Mouse (Mus musculus): ENCODE measurements around the gene N4bp1. TPM values are rescaled to one million over a fixed set of nuclear protein-coding genes. Genes with fewer than 3 reads are reported as not detected.

Gene N4bp1
- total and polyA plus RNA-seq, 3 experiments: 12.2 to 15.6 (median 12.8) TPM

DNA sequence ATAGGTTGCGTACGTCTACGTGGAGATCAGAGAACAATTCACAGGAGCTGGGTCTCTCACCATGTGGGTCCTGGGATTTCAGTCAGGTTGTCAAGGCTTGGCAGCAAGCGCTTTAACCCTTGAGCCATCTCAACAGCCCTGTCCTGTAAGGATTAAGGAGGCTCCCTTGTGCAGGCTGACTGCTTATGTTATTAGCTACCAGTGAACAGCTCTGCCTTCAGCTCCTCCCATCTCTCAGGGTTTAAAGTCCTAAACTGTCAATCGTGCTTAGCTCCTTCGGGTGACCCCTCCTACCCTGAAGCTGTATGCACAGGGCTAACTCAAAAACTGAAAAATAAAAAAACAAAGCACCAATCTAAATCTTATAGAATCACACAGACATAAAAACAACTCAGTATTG is 93.5 kb downstream of the N4bp1 start:
- Histone ChIP-seq H3K4me2 (ENCODE audit: insufficient read depth, low read depth, poor library complexity, severe bottlenecking) (no peak overlapping the region), H3K79me2 (replicated peaks; ENCODE audit: control insufficient read depth, extremely low read depth, insufficient read depth, poor library complexity, severe bottlenecking) (no peaks in the 10 kb centered on the region), H3K4me3 (replicated peaks in 1 of 3; ENCODE audit: low read depth in 2 of 3, low read length in 2 of 3, poor library complexity in 1 of 3) (no peak overlapping the region), H3K27ac (ENCODE audit: insufficient read depth, low read depth) (no peak overlapping the region), H3K9ac (ENCODE audit: insufficient read depth, low read depth) (no peak overlapping the region), H3K9me3 (replicated peaks; ENCODE audit: low read length) (no peaks in the 10 kb centered on the region), H3K27me3 (replicated peaks) (no peaks in the 10 kb centered on the region), H3K4me1 (ENCODE audit: control insufficient read depth in 1 of 2, insufficient read depth in 2 of 2) (peaks cover 0 to 1% of the 10 kb centered on the region in 2 experiments; a peak in 2 of 4 replicates), H3K36me3 (replicated peaks in 1 of 2; ENCODE audit: control insufficient read depth in 1 of 2, insufficient read depth in 1 of 2, low read length in 1 of 2) (no peaks in the 10 kb centered on the region)
- in situ Hi-C loops (cut with MboI; ENCODE audit: low pct_ligation_motif_present, low pct_unique_long_range_greater_than_20kb, low sequenced_read_pairs) (loop anchor here (10.0 kb wide), 1 partner anchor 113 kb away; no protein-coding TSS in a partner anchor), dilution Hi-C loops (cut with MboI; ENCODE audit: extremely low pct_ligation_motif_present, extremely low pct_unique_long_range_greater_than_20kb, low sequenced_read_pairs) (no loop called here)
- DNase-seq (ENCODE audit: extremely low read depth): no peak
- TF ChIP-seq IRF4 (IDR thresholded peaks at IDR 0.05; ENCODE audit: low read depth, low read length): no peak
- TF ChIP-seq MXI1 (IDR thresholded peaks at IDR 0.05; ENCODE audit: low read depth, low read length): no peak
- TF ChIP-seq EP300 (IDR thresholded peaks at IDR 0.05; ENCODE audit: low read length): no peak
- TF ChIP-seq BHLHE40 (IDR thresholded peaks at IDR 0.05; ENCODE audit: low read depth, low read length): no peak
- TF ChIP-seq SIN3A (IDR thresholded peaks at IDR 0.05; ENCODE audit: low read length): no peak
- no peak for TF ChIP-seq CHD1 (IDR thresholded peaks at IDR 0.05; ENCODE audit: low read depth, low read length)
- no peak for TF ChIP-seq MAFK (IDR thresholded peaks at IDR 0.05; ENCODE audit: insufficient replicate concordance, low read length)

DNA sequence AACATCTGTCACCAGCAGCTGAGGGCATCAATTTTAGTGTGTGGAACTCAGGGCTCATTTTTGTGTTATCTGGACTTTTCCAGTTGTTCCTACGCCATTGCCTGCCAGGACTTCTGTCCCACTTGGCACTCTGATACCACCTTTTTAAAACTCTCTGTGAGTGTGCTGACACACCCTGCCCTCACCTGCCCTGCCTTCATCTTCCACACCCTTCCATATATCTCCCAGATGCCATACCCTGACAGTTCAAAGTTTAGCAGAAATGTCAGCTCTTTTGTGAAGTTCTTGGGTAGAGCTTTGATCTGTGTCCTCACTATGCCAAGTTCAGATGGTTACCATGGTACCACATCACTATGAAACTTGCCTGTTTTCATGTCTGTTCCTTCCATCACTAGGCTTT is 95.5 kb downstream of the N4bp1 start:
- in situ Hi-C loops (cut with MboI; ENCODE audit: low pct_ligation_motif_present, low pct_unique_long_range_greater_than_20kb, low sequenced_read_pairs): no loop called here
- no peak overlapping the region for H3K9ac ChIP-seq (ENCODE audit: insufficient read depth, low read depth)
- no peak for DNase-seq (ENCODE audit: extremely low read depth)
- no peaks in the 10 kb centered on the region for H3K27me3 ChIP-seq (replicated peaks)
- H3K79me2 ChIP-seq (replicated peaks; ENCODE audit: control insufficient read depth, extremely low read depth, insufficient read depth, poor library complexity, severe bottlenecking): no peaks in the 10 kb centered on the region
- no peaks in the 10 kb centered on the region for H3K9me3 ChIP-seq (replicated peaks; ENCODE audit: low read length)
- dilution Hi-C loops (cut with MboI; ENCODE audit: extremely low pct_ligation_motif_present, extremely low pct_unique_long_range_greater_than_20kb, low sequenced_read_pairs): no loop called here
- H3K36me3 ChIP-seq (replicated peaks in 1 of 2; ENCODE audit: control insufficient read depth in 1 of 2, insufficient read depth in 1 of 2, low read length in 1 of 2): no peaks in the 10 kb centered on the region
- no peak overlapping the region for H3K27ac ChIP-seq (ENCODE audit: insufficient read depth, low read depth)
- TF ChIP-seq SMC3 (IDR thresholded peaks at IDR 0.05; ENCODE audit: low read depth, low read length): no peak
- no peak for TF ChIP-seq RCOR1 (conservative IDR thresholded peaks at IDR 0.05; ENCODE audit: low read depth, low read length)
- no peak for TF ChIP-seq NRF1 (IDR thresholded peaks at IDR 0.05; ENCODE audit: low read depth, low read length)
- TF ChIP-seq CHD2 (IDR thresholded peaks at IDR 0.05; ENCODE audit: low read length): no peak
- TF ChIP-seq ETS1 (conservative IDR thresholded peaks at IDR 0.05; ENCODE audit: low read depth, low read length): no peak
- no peak for TF ChIP-seq ELF1 (IDR thresholded peaks at IDR 0.05; ENCODE audit: low read depth, low read length)
- TF ChIP-seq POLR2A (IDR thresholded peaks at IDR 0.05; ENCODE audit: low read depth, low read length): no peak
- TF ChIP-seq UBTF (IDR thresholded peaks at IDR 0.05; ENCODE audit: low read depth, low read length): no peak
- TF ChIP-seq CHD1 (IDR thresholded peaks at IDR 0.05; ENCODE audit: low read depth, low read length): no peak
- TF ChIP-seq ZNF384 (IDR thresholded peaks at IDR 0.05; ENCODE audit: low read depth, low read length): no peak
- peaks cover 0 to 5% of the 10 kb centered on the region in 2 experiments; a peak in 2 of 4 replicates for H3K4me1 ChIP-seq (ENCODE audit: control insufficient read depth in 1 of 2, insufficient read depth in 2 of 2)
- no peak overlapping the region for H3K4me3 ChIP-seq (replicated peaks in 1 of 3; ENCODE audit: low read depth in 2 of 3, low read length in 2 of 3, poor library complexity in 1 of 3)
- no peak overlapping the region for H3K4me2 ChIP-seq (ENCODE audit: insufficient read depth, low read depth, poor library complexity, severe bottlenecking)

Measured in CH12.LX (cell line).